Mouse (Mus musculus) frontal cortex, postnatal 25 days (tissue): ENCODE measurements around the gene Hhat.

Experiments used
- DNase-seq, 2 experiments: peaks; one replicate each; pipeline ENCODE4 v3.0.0; 2022; ENCODE audit warnings: low spot score in 2 of 2

The Hhat gene

GRCm38 (mm10) chr1:192497505-192497904 lies 273.5 kb downstream of the Hhat start:
- no peak for DNase-seq

- no peak for DNase-seq
These were observed 280.9 kb downstream of the Hhat start for GRCm38 (mm10) chr1:192489908-192490825.

- DNase-seq: no peak
These were observed 283.5 kb downstream of the Hhat start for GRCm38 (mm10) chr1:192487571-192487970.

GRCm38 (mm10) chr1:192485030-192485429 lies 286.0 kb downstream of the Hhat start:
- no peak for DNase-seq

- no peak for DNase-seq
These were observed 289.6 kb downstream of the Hhat start for GRCm38 (mm10) chr1:192481446-192481845.

GRCm38 (mm10) chr1:192480072-192480784 lies 290.8 kb downstream of the Hhat start:
- DNase-seq: no peak

GRCm38 (mm10) chr1:192478176-192478575 lies 292.8 kb downstream of the Hhat start:
- no peak for DNase-seq

- no peak for DNase-seq
These were observed 293.5 kb downstream of the Hhat start for GRCm38 (mm10) chr1:192477556-192477955.

- no peak for DNase-seq
These were observed 294.3 kb downstream of the Hhat start for GRCm38 (mm10) chr1:192476704-192477103.

GRCm38 (mm10) chr1:192473134-192473533 lies 297.9 kb downstream of the Hhat start:
- DNase-seq: no peak

GRCm38 (mm10) chr1:192472366-192472765 lies 298.7 kb downstream of the Hhat start:
- no peak for DNase-seq

- DNase-seq: no peak
These were observed 307.3 kb downstream of the Hhat start for GRCm38 (mm10) chr1:192463732-192464131.

- no peak for DNase-seq
These were observed 313.4 kb downstream of the Hhat start for GRCm38 (mm10) chr1:192457526-192458206.

- no peak for DNase-seq
These were observed 314.0 kb downstream of the Hhat start for GRCm38 (mm10) chr1:192457037-192457436.

- no peak for DNase-seq
These were observed 316.0 kb downstream of the Hhat start for GRCm38 (mm10) chr1:192454981-192455380.

- no peak for DNase-seq
These were observed 316.5 kb downstream of the Hhat start for GRCm38 (mm10) chr1:192454501-192454900.

- no peak for DNase-seq
These were observed 319.3 kb downstream of the Hhat start for GRCm38 (mm10) chr1:192451722-192452121.

GRCm38 (mm10) chr1:192450425-192450824 lies 320.6 kb downstream of the Hhat start:
- no peak for DNase-seq

GRCm38 (mm10) chr1:192449572-192450351 lies 321.3 kb downstream of the Hhat start:
- DNase-seq: no peak

GRCm38 (mm10) chr1:192448512-192448911 lies 322.5 kb downstream of the Hhat start:
- no peak for DNase-seq

- no peak for DNase-seq
These were observed 323.4 kb downstream of the Hhat start for GRCm38 (mm10) chr1:192447666-192448065.
